Mouse (Mus musculus) MEL (cell line): ENCODE measurements at regions not wholly inside any gene's neighbourhood (a gene's known extent, or its start where the extent isn't known, plus 50 kb on each side); places are given as distances from the start of the nearest gene placed in this dataset.

Experiments
- DNase-seq: peaks from one replicate; pipeline ENCODE4 v3.0.0; 2011; ENCODE audit warnings: low read depth, low spot score
- H3K27ac ChIP-seq: 2 replicates; pipeline ENCODE4 v1.5.1; 2012; ENCODE audit warnings: low read depth, mild to moderate bottlenecking, control low read depth, low read length, moderate library complexity; ENCODE audit not compliant: control insufficient read depth
- H3K27me3 ChIP-seq, 2 experiments: fragments of 150-350 bp in 1 of 2; sonication (generic) in 1 of 2; 2 replicates each; pipeline ENCODE4 v1.6.1; 2012; ENCODE audit warnings: low read length in 2 of 2, mild to moderate bottlenecking in 2 of 2, improper control_type of control experiment in 1 of 2, moderate library complexity in 1 of 2; ENCODE audit not compliant: insufficient read depth in 2 of 2, control insufficient read depth in 1 of 2
- H3K36me3 ChIP-seq, 2 experiments: 2 replicates each; pipeline ENCODE4 v1.6.1; 2012 to 2014; ENCODE audit warnings: low read length in 2 of 2, improper control_type of control experiment in 1 of 2, inconsistent platforms in 1 of 2, mild to moderate bottlenecking in 1 of 2; ENCODE audit not compliant: insufficient read depth in 2 of 2, control insufficient read depth in 1 of 2
- H3K4me1 ChIP-seq, 2 experiments: fragments of 150-350 bp in 1 of 2; sonication (generic) in 1 of 2; 2 replicates each; pipeline ENCODE4 v1.6.1; 2012; ENCODE audit warnings: low read length in 2 of 2, improper control_type of control experiment in 1 of 2, mild to moderate bottlenecking in 1 of 2; ENCODE audit not compliant: insufficient read depth in 2 of 2, control insufficient read depth in 1 of 2
- H3K4me3 ChIP-seq, 2 experiments: fragments of 150-350 bp in 1 of 2; sonication (generic) in 1 of 2; 2 replicates each; pipeline ENCODE4 v1.5.1; 2012; ENCODE audit warnings: low read depth in 2 of 2, low read length in 2 of 2, mild to moderate bottlenecking in 2 of 2, moderate library complexity in 2 of 2, control low read depth in 1 of 2, improper control_type of control experiment in 1 of 2; ENCODE audit not compliant: control insufficient read depth in 1 of 2, insufficient read depth in 1 of 2
- H3K79me2 ChIP-seq: 2 replicates; pipeline ENCODE4 v1.6.1; 2012; ENCODE audit warnings: mild to moderate bottlenecking, low read length, moderate library complexity; ENCODE audit not compliant: control insufficient read depth, poor library complexity, insufficient read depth
- H3K9ac ChIP-seq: 2 replicates; pipeline ENCODE4 v1.6.1; 2012; ENCODE audit warnings: low read depth, mild to moderate bottlenecking, control low read depth, low read length, moderate library complexity; ENCODE audit not compliant: control insufficient read depth, poor library complexity, severe bottlenecking
- H3K9me3 ChIP-seq: fragments of 150-350 bp; sonication (generic); replicated peaks from 2 replicates; pipeline ENCODE4 v1.6.1; 2012; ENCODE audit warnings: mild to moderate bottlenecking, low read length, improper control_type of control experiment, moderate library complexity; ENCODE audit not compliant: insufficient read depth
- BHLHE40 ChIP-seq: IDR thresholded peaks from 2 replicates; pipeline ENCODE4 v1.6.1; 2012; ENCODE audit warnings: low read depth, mild to moderate bottlenecking, inconsistent platforms, low read length, improper control_type of control experiment, borderline replicate concordance
- CHD1 ChIP-seq: IDR thresholded peaks from 2 replicates; pipeline ENCODE4 v1.6.1; 2012; ENCODE audit warnings: low read depth, mild to moderate bottlenecking, inconsistent platforms, low read length, improper control_type of control experiment
- CHD2 ChIP-seq: IDR thresholded peaks from 2 replicates; pipeline ENCODE4 v1.6.1; 2011; ENCODE audit warnings: low read length, improper control_type of control experiment
- EP300 ChIP-seq, 2 experiments: IDR thresholded peaks; 2 replicates each; pipeline ENCODE4 v1.6.1; 2011; ENCODE audit warnings: improper control_type of control experiment in 2 of 2, low read length in 2 of 2, low read depth in 1 of 2, mild to moderate bottlenecking in 1 of 2
- GATA1 ChIP-seq: IDR thresholded peaks from 2 replicates; pipeline ENCODE4 v1.6.1; 2011; ENCODE audit warnings: low read depth, low read length, improper control_type of control experiment
- HCFC1 ChIP-seq: IDR thresholded peaks from 2 replicates; pipeline ENCODE4 v1.6.1; 2012; ENCODE audit warnings: low read depth, mild to moderate bottlenecking, inconsistent platforms, low read length, improper control_type of control experiment, moderate library complexity
- JUND ChIP-seq: IDR thresholded peaks from 2 replicates; pipeline ENCODE4 v1.6.1; 2011; ENCODE audit warnings: low read depth, mild to moderate bottlenecking, improper control_type of control experiment, low read length
- MAX ChIP-seq: IDR thresholded peaks from 2 replicates; pipeline ENCODE4 v1.6.1; 2011; ENCODE audit warnings: low read length, improper control_type of control experiment
- MAZ ChIP-seq: IDR thresholded peaks from 2 replicates; pipeline ENCODE4 v1.6.1; 2012; ENCODE audit warnings: low read depth, mild to moderate bottlenecking, inconsistent platforms, low read length, improper control_type of control experiment
- MEF2A ChIP-seq: IDR thresholded peaks from 2 replicates; pipeline ENCODE4 v1.6.1; 2014; ENCODE audit warnings: low read depth, mild to moderate bottlenecking, inconsistent platforms, low read length, improper control_type of control experiment; ENCODE audit not compliant: poor library complexity, insufficient replicate concordance, severe bottlenecking; ENCODE audit errors: extremely low read depth
- NRF1 ChIP-seq: IDR thresholded peaks from 2 replicates; pipeline ENCODE4 v1.6.1; 2014; ENCODE audit warnings: low read depth, mild to moderate bottlenecking, inconsistent platforms, low read length, improper control_type of control experiment, moderate library complexity; ENCODE audit not compliant: poor library complexity, insufficient read depth, severe bottlenecking
- POLR2AphosphoS5 ChIP-seq: IDR thresholded peaks from 2 replicates; pipeline ENCODE4 v1.6.1; 2012; ENCODE audit warnings: low read depth, borderline replicate concordance, mild to moderate bottlenecking, inconsistent platforms, low read length, moderate library complexity, mixed read lengths
- RAD21 ChIP-seq: IDR thresholded peaks from 2 replicates; pipeline ENCODE4 v1.6.1; 2011; ENCODE audit warnings: mild to moderate bottlenecking, low read depth, low read length, improper control_type of control experiment
- RCOR1 ChIP-seq: IDR thresholded peaks from 2 replicates; pipeline ENCODE4 v1.6.1; 2012; ENCODE audit warnings: low read depth, mild to moderate bottlenecking, inconsistent platforms, low read length, improper control_type of control experiment
- SMC3 ChIP-seq: IDR thresholded peaks from 2 replicates; pipeline ENCODE4 v1.6.1; 2011; ENCODE audit warnings: low read depth, low read length, improper control_type of control experiment
- TAL1 ChIP-seq: IDR thresholded peaks from 2 replicates; pipeline ENCODE4 v1.6.1; 2012; ENCODE audit warnings: mild to moderate bottlenecking, inconsistent platforms, low read length, moderate library complexity, mixed read lengths
- ZMIZ1 ChIP-seq: IDR thresholded peaks from 2 replicates; pipeline ENCODE4 v1.6.1; 2012; ENCODE audit warnings: low read depth, mild to moderate bottlenecking, inconsistent platforms, low read length, improper control_type of control experiment, moderate library complexity

GRCm38 (mm10) chr5:12006473-12006872 lies 88.6 kb downstream of the 4933402N22Rik start:
- TF ChIP-seq RCOR1 (no peak), NRF1 (no peak), CHD1 (no peak), BHLHE40 (no peak), MAZ (no peak), EP300 (IDR thresholded peaks at IDR 0.05; ENCODE audit: low read depth in 1 of 2, low read length in 2 of 2) (no peak), TAL1 (no peak), SMC3 (no peak), RAD21 (no peak), MAX (no peak), CHD2 (no peak), ZMIZ1 (no peak), GATA1 (no peak), JUND (no peak), MEF2A (no peak), HCFC1 (no peak)
- H3K9me3 ChIP-seq = no peaks in the 10 kb centered on the region

GRCm38 (mm10) chr5:12016332-12016731 lies 98.5 kb downstream of the 4933402N22Rik start:
- TF ChIP-seq POLR2AphosphoS5 (no peak), NRF1 (no peak)
- Histone ChIP-seq H3K4me3 (no peak overlapping the region), H3K27me3 (no peaks in the 10 kb centered on the region), H3K9me3 (no peaks in the 10 kb centered on the region), H3K9ac (no peak overlapping the region), H3K4me1 (no peaks in the 10 kb centered on the region), H3K79me2 (no peaks in the 10 kb centered on the region), H3K36me3 (no peaks in the 10 kb centered on the region), H3K27ac (no peak overlapping the region)
- no peak for DNase-seq

More at GRCm38 (mm10) chr5:12006473-12006872, 88.6 kb downstream of the 4933402N22Rik start:
- Histone ChIP-seq H3K4me3 (no peak overlapping the region), H3K4me1 (no peaks in the 10 kb centered on the region), H3K27me3 (no peaks in the 10 kb centered on the region), H3K79me2 (no peaks in the 10 kb centered on the region), H3K27ac (no peak overlapping the region), H3K36me3 (no peaks in the 10 kb centered on the region), H3K9ac (no peak overlapping the region)
- no peak for DNase-seq
